Mouse (Mus musculus) activated CD4-positive, CD25-positive, alpha-beta regulatory T cell (primary cell): ENCODE data around the gene Supt6. TPM values are rescaled to one million over a fixed set of nuclear protein-coding genes. Genes with fewer than 3 reads are reported as not detected.

ENCODE experiments used
- polyA plus RNA-seq, 2 experiments: library from polyadenylated mRNA; unstranded; fragments of 100-300 nt; shearing (Covaris generic); gene quantifications; one replicate each; pipeline ENCODE4 v1.2.1; 2017

The Supt6 gene
- 10 to 100 TPM; 15.5 to 29.0 TPM for polyA plus RNA-seq

GRCm38 (mm10) chr11:78245627-78246317, at the start of gene Supt6, which contains the start of gene Sdf2:
Supt6 (minus strand) TSS chr11:78245987.
Sdf2 (plus strand) TSS chr11:78245746.

DNA sequence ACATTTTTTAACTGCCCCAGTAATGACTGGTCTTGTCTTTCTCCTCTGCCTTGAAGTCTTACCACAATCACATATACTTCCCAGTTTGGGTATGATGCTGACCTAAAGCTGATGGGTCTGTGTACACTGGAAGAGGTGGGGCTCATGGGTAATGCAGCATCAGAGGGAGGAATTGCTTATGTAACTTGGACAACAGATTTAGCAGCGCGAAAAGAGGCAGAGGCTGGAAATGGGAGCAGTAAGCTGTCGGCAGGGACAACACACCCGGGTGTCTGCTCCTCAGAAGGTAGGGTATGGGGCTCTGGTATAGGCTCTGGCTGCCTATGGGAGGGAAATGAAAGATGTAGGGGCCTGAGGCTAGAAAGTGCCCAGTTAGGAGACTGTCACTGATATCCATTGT, 44.9 kb upstream of the Supt6 start, which contains the start of gene BC030499:
Gene BC030499, plus strand, starts transcription at position 188 of the 400 bp plus-strand sequence.

DNA sequence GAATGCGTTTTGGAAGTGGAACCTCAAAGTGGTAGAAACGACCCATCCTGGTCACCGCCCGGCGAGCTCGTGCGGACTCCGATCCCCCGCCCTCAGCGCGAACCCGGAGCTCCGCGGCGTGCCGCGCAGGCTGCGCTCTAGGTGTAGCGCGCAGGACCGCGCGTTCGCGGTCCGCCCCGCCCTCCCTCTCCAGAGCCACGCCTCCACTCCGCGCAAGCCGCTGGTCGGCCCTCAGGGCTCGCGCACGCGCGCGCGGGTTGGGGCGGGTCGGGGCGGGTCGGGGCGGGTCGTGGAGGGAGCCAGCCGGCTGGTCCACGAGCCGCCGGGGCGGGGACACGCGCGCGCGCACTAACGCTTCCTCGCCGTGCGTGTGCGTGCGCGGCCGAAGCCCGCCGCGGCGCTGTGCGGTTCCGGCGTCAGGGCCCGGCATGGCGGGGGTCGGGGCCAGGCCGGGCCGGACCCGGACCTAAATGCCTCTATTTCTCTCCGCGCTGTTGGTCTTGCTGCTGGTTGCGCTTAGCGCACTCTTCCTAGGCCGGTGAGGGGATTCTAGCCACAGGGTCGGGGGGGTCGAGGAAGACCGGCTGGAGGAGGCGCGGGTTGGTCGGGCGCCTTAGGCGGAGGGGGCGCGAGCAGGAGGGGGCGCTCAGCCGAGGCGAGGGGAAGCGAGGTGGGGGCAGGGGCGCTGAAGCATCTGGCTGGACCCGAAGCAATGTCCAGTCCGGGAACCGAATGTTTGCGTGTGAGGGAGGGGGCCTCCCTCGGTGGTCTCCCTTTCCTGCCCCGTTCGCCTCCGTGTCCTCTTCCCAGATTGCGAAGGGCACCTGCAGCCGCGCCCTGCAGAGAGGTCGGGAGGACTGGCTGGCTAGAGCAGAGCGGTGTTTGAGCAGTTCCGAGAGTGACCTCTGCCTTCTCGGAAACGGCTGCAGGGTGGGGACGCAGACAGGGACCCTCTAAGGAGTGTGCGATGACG, 15.9 kb upstream of the Supt6 start, which contains the start of gene 2610507B11Rik:
Gene 2610507B11Rik, plus strand, starts transcription at position 373 of the 973 bp plus-strand sequence.

DNA sequence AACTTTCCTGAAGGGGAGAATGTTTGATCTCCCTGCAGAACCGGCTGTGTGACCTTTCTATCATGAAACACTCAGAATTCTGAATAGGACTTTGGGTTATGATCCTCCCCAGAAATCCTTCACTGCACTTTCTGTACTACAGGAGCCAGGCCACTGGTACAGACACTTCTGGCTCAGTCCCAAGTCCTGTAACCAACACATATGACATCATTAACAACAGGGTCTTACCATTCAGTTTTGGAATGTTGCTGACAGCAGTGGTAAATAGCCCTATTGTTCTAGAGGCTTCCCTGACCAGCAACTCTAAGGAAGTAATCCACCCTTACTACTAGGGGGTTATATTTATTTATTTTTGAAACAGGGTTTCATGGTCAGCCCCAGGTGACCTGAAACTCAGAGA, 52.7 kb downstream of the Supt6 start, which contains the start of gene Proca1:
Gene Proca1, plus strand, starts transcription at position 280 of the 400 bp plus-strand sequence.

DNA sequence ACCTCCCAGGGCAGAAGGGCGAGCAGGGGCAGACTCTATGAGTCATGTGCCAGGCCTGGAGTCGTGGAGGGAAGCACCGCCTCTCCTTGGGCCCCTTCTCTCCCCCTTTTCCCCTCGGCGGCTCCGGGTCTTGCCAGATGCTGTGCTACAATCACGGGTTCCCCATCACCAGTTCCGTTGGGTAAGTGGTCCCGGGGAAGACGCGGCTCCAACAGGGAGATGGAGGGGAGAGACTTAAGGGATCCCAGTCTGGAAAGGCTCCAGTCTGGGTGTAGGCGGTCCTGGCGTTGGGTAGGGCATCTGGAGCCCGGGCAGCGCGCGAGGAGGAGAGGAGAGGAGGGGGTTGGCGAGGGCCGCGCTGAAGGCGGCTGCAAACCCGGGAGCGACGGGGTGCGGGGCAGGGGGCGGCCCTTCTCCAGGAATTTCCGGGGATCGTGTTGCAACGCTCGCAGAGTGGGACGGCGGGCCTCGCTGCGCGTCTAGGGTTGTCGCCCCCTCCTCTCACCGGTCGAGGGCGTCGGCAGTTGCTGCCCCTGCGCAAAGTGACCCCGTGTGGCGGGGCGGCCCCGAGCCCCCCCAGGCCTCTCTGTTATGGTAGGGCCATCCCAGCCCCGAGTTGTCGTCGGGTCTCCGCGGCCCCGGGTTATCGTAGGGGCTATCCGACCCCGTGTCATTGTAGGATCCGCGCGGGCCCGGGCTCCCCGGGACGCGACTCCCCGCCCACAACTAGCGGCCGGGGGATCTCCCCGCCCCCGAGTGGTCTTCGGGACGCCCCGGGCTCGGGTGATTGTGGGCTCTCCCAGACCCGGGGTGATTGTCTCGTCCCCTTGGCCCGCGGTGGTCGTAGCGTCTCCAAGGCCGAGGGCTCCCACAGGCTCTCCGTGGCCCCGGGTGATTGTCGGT, 57.2 kb downstream of the Supt6 start, which contains the start of gene Rab34:
Gene Rab34, plus strand, starts transcription at position 100 of the 903 bp plus-strand sequence.

DNA sequence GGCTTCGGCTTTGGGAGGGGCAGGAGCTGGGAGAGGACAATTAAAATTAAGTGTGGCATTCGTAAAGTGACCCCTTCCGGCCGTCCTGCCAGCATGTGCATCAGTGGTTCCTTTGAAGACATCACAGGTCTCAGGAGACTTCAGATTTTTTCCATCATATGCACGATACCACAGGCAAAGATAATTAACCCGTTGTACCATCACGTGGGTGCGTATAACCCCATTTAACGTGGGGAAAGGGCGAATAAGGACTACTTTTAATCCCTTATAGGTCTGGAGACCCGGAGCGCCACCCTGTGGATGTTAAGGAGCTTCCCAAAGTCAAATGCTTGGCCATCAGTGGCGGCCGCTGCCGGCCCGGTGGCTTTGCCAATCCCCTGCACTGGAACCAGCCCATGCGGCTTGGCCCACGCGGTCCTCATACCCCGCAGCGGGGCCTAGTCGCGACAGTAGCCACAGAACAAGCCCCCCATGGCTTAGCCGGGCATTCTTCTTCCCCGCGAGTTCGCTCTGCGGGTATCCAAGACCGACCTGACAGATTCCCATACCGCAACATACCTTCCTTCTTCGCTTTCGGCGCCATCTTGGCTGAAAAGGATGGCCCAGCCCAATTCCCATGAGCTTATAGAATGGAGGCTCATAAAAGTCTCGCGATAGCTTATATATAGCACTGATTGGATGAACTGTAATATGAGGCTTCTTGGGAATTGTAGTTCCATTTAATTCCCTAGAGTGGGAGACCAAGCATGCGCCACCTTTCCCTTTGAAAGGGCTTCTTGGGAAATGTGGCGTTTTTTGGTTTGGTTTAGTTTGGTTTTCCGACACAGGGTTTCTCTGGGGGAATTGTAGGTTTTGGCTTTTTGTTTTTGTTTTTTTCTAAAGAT, 62.6 kb downstream of the Supt6 start, which contains the start of gene Rpl23a:
Gene Rpl23a, minus strand, starts transcription at position 624 of the 884 bp plus-strand sequence.

DNA sequence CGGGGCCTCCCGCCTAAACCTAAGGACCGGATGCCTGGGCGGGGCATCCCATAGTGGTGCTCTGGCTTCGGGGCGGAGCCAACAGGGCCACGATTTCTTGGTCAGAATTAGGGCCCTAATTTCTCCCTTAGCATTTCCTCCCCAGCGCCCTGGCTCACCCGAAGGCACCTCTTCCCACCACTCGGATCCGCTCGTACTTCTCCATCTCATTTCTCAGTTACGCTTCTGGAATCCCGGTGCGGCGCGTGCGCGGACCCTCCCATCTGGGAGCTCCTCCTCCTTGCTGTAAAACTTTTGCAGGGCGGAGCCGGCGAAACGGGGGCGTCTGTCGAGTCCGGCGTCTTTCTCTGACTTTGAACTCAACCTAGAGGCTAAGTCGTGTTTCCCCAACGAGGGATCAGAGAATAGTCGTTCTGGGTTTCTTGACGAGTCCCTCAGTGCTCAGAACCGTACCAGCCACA, 69.4 kb downstream of the Supt6 start, which contains the start of the genes Nek8 and Tlcd1:
Gene Nek8, minus strand, starts transcription at position 274 of the 461 bp plus-strand sequence.
Gene Tlcd1, plus strand, starts transcription at position 310 of the 461 bp plus-strand sequence.

DNA sequence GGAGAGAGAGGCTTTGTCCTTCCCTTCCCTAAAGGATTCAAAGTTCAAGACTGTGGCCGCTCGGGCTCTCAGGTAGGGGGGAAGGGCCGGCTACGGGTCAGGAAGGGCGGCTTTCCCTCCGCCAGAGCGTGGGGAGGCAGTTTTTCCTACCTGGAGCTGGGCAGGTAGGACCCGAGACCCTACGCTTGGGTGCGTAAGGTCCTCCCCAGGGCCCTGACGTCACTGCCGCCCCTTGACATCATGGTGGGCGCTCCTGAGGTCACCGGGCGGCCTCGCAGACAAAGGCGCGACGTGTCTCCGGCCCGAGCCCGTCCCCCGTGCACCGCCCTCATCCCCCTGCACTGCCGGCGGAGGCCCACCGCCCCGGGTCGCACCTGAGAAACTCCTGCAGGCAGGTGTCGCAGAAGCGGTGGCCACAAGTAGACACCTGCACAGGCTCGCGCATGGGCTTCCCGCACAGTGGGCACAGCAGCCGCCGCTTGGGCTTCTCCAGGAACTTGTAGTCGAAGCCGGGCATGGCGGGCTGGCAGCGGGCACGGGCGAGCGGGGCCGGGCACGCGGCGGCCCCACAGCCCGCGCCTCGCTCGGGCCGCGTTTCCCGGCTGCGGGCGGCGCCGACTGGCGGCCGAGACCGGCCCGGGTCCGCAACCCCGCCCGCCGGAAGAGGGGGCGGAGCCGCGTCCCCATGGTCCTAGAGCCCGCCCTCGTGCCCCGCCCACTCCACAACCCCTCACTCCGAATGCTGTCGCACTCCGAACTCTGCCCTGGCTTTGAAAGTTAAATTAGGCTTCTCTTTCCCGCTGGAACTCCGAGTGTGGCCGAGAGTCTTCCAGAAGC, 80.6 kb downstream of the Supt6 start, which contains the start of gene Traf4:
Gene Traf4, minus strand, starts transcription at position 666 of the 837 bp plus-strand sequence.

Other genes with a start within 250 kb of the Supt6 start
- 1 to 10 TPM; 5.0 to 5.3 TPM for gene Dhrs13, start 213.7 kb downstream of the Supt6 start, polyA plus RNA-seq
- 10 to 100 TPM; 41.5 to 48.8 TPM for gene Flot2, start 208.1 kb downstream of the Supt6 start, polyA plus RNA-seq
- 10 to 100 TPM; 23.1 to 27.6 TPM for gene Eral1, start 165.6 kb downstream of the Supt6 start, polyA plus RNA-seq
- gene Fam222b, start 151.3 kb downstream of the Supt6 start, polyA plus RNA-seq: 10 to 100 TPM; 15.3 to 18.3 TPM
- 10 to 100 TPM; 33.0 to 39.8 TPM for gene Traf4, start 80.4 kb downstream of the Supt6 start, polyA plus RNA-seq
- 10 to 100 TPM in 1 of 2 experiments, 1 to 10 TPM in 1; 9.3 to 10.9 TPM for gene Nek8, start 69.3 kb downstream of the Supt6 start, polyA plus RNA-seq
- gene Tlcd1, start 69.3 kb downstream of the Supt6 start, polyA plus RNA-seq: 1 to 10 TPM; 4.7 to 5.4 TPM
- 1,000 to 10,000 TPM; 1,180 to 2,194 TPM for gene Rpl23a, start 62.4 kb downstream of the Supt6 start, polyA plus RNA-seq
- under 1 TPM; 0.91 to 0.97 TPM for gene Rab34, start 57.6 kb downstream of the Supt6 start, polyA plus RNA-seq
- under 1 TPM; 0.29 to 0.55 TPM for gene Proca1, start 52.6 kb downstream of the Supt6 start, polyA plus RNA-seq
- 10 to 100 TPM; 78.8 to 95.9 TPM for gene Sdf2, start 241 bp downstream of the Supt6 start, polyA plus RNA-seq
- 10 to 100 TPM; 40.4 to 65.7 TPM for gene 2610507B11Rik, start 15.8 kb upstream of the Supt6 start, polyA plus RNA-seq
- under 1 TPM; 0.27 to 0.36 TPM for gene BC030499, start 44.9 kb upstream of the Supt6 start, polyA plus RNA-seq
- 1 to 10 TPM; 5.3 to 6.0 TPM for gene Spag5, start 55.5 kb upstream of the Supt6 start, polyA plus RNA-seq
- 10 to 100 TPM in 1 of 2 experiments, 1 to 10 TPM in 1; 2.4 to 12.9 TPM for gene Aldoc, start 77.0 kb upstream of the Supt6 start, polyA plus RNA-seq
- 100 to 1,000 TPM in 1 of 2 experiments, 10 to 100 TPM in 1; 70.7 to 114 TPM for gene Pigs, start 82.4 kb upstream of the Supt6 start, polyA plus RNA-seq
- 100 to 1,000 TPM in 1 of 2 experiments, 10 to 100 TPM in 1; 57.5 to 101 TPM for gene Unc119, start 97.5 kb upstream of the Supt6 start, polyA plus RNA-seq
- not detected for gene Foxn1, start 140.6 kb upstream of the Supt6 start, polyA plus RNA-seq
- not detected for gene Slc13a2, start 176.2 kb upstream of the Supt6 start, polyA plus RNA-seq
- gene Slc46a1, start 219.7 kb upstream of the Supt6 start, polyA plus RNA-seq: 1 to 10 TPM in 1 of 2 experiments, under 1 TPM in 1; 0.78 to 1.3 TPM